Mouse (Mus musculus): ENCODE results near the gene Jmjd6. TPM values are rescaled to one million over a fixed set of nuclear protein-coding genes. Genes with fewer than 3 reads are reported as not detected.
A peak's percentile ranks its signal among the peaks of the same experiment; 100 is the strongest.
"Not testable (repeated sequence)": the region's sequence is repeated elsewhere in the genome, so short reads cannot be mapped to it uniquely, and the experiment has no call there.

The Jmjd6 gene
- total RNA-seq, 2 experiments from 2014 or later = 18.4 to 28.1 TPM

- no peak for DNase-seq (ENCODE audit: low spot score)
These were observed 16.4 kb downstream of the Jmjd6 start for GRCm38 (mm10) chr11:116826550-116827504.

- no peak for DNase-seq (ENCODE audit: low spot score)
These were observed 18.0 kb downstream of the Jmjd6 start for GRCm38 (mm10) chr11:116825230-116825629.

- not testable (repeated sequence) for DNase-seq (ENCODE audit: low spot score)
These were observed 19.4 kb downstream of the Jmjd6 start for GRCm38 (mm10) chr11:116823885-116824284.

- no peak for DNase-seq (ENCODE audit: low spot score)
These were observed 20.0 kb downstream of the Jmjd6 start for GRCm38 (mm10) chr11:116823255-116823654.

GRCm38 (mm10) chr11:116822626-116823025, 20.6 kb downstream of the Jmjd6 start:
- DNase-seq (ENCODE audit: low spot score) = no peak

- no peak for DNase-seq (ENCODE audit: low spot score)
These were observed 21.0 kb downstream of the Jmjd6 start for GRCm38 (mm10) chr11:116822215-116822614.

- DNase-seq (ENCODE audit: low spot score) = no peak
These were observed 21.9 kb downstream of the Jmjd6 start for GRCm38 (mm10) chr11:116821057-116821940.

GRCm38 (mm10) chr11:116819932-116820593, 23.2 kb downstream of the Jmjd6 start:
- DNase-seq (ENCODE audit: low spot score) = no peak

- no peak for DNase-seq (ENCODE audit: low spot score)
These were observed 24.5 kb downstream of the Jmjd6 start for GRCm38 (mm10) chr11:116818722-116819121.

- DNase-seq (ENCODE audit: low spot score) = no peak
These were observed 25.7 kb downstream of the Jmjd6 start for GRCm38 (mm10) chr11:116817567-116817966.

- peak; percentile 68 for DNase-seq (ENCODE audit: low spot score)
These were observed 26.5 kb downstream of the Jmjd6 start for GRCm38 (mm10) chr11:116816769-116817168.

- no peak for DNase-seq (ENCODE audit: low spot score)
These were observed 28.3 kb downstream of the Jmjd6 start for GRCm38 (mm10) chr11:116814884-116815415.

GRCm38 (mm10) chr11:116814076-116814883, 29.0 kb downstream of the Jmjd6 start:
- peak; percentile 68 for DNase-seq (ENCODE audit: low spot score)

- no peak for DNase-seq (ENCODE audit: low spot score)
These were observed 29.6 kb downstream of the Jmjd6 start for GRCm38 (mm10) chr11:116813610-116814009.

GRCm38 (mm10) chr11:116812793-116813529, 30.3 kb downstream of the Jmjd6 start:
- no peak for DNase-seq (ENCODE audit: low spot score)

- no peak for DNase-seq (ENCODE audit: low spot score)
These were observed 32.0 kb downstream of the Jmjd6 start for GRCm38 (mm10) chr11:116810983-116811901.

- no peak for DNase-seq (ENCODE audit: low spot score)
These were observed 32.7 kb downstream of the Jmjd6 start for GRCm38 (mm10) chr11:116810528-116810927.

- DNase-seq (ENCODE audit: low spot score) = no peak
These were observed 33.7 kb downstream of the Jmjd6 start for GRCm38 (mm10) chr11:116809520-116809919.

Measured in gastrocnemius, adult 18-20 months (tissue).